Mouse (Mus musculus) spleen, embryonic (tissue): ENCODE measurements around the gene 2010111I01Rik.
"Not testable (repeated sequence)": the region's sequence is repeated elsewhere in the genome, so short reads cannot be mapped to it uniquely, and the experiment has no call there.

ENCODE experiments used
- CTCF ChIA-PET: fragments of 350-600 bp; sonication (Branson Sonifier 250); formaldehyde crosslinking; loops from one replicate; lab custom pipeline; 2022; lab: Charles Lee

The 2010111I01Rik gene

GRCm38 (mm10) chr13:63074676-63074991 is 109.9 kb downstream of the 2010111I01Rik start:
- CTCF ChIA-PET, result no interaction called here

- CTCF ChIA-PET, result no interaction called here
Observed at GRCm38 (mm10) chr13:63075331-63075855, 110.7 kb downstream of the 2010111I01Rik start.

- CTCF ChIA-PET, result no interaction called here
Observed at GRCm38 (mm10) chr13:63080191-63080590, 115.5 kb downstream of the 2010111I01Rik start.

- CTCF ChIA-PET, result no interaction called here
Observed at GRCm38 (mm10) chr13:63080823-63081222, 116.1 kb downstream of the 2010111I01Rik start.

- CTCF ChIA-PET, result no interaction called here
Observed at GRCm38 (mm10) chr13:63082555-63083136, 118.0 kb downstream of the 2010111I01Rik start.

GRCm38 (mm10) chr13:63083139-63083538 is 118.4 kb downstream of the 2010111I01Rik start:
- CTCF ChIA-PET, result not testable (repeated sequence)

- CTCF ChIA-PET, result no interaction called here
Observed at GRCm38 (mm10) chr13:63083663-63084062, 119.0 kb downstream of the 2010111I01Rik start.

- CTCF ChIA-PET, result no interaction called here
Observed at GRCm38 (mm10) chr13:63087865-63088683, 123.4 kb downstream of the 2010111I01Rik start.

- CTCF ChIA-PET, result no interaction called here
Observed at GRCm38 (mm10) chr13:63089513-63089912, 124.8 kb downstream of the 2010111I01Rik start.

- CTCF ChIA-PET, result no interaction called here
Observed at GRCm38 (mm10) chr13:63091246-63091645, 126.6 kb downstream of the 2010111I01Rik start.

- CTCF ChIA-PET, result no interaction called here
Observed at GRCm38 (mm10) chr13:63092299-63092698, 127.6 kb downstream of the 2010111I01Rik start.

GRCm38 (mm10) chr13:63092874-63093273 is 128.2 kb downstream of the 2010111I01Rik start:
- CTCF ChIA-PET, result no interaction called here

GRCm38 (mm10) chr13:63093636-63094035 is 128.9 kb downstream of the 2010111I01Rik start:
- CTCF ChIA-PET, result no interaction called here

GRCm38 (mm10) chr13:63094317-63095131 is 129.8 kb downstream of the 2010111I01Rik start:
- CTCF ChIA-PET, result interaction anchor here (0.6 kb wide), 1 partner anchor 116 kb away, joined by 3 read pairs; no protein-coding TSS in a partner anchor

GRCm38 (mm10) chr13:63096764-63097163 is 132.1 kb downstream of the 2010111I01Rik start:
- CTCF ChIA-PET, result no interaction called here

- CTCF ChIA-PET, result no interaction called here
Observed at GRCm38 (mm10) chr13:63097440-63097930, 132.8 kb downstream of the 2010111I01Rik start.

- CTCF ChIA-PET, result no interaction called here
Observed at GRCm38 (mm10) chr13:63101761-63102160, 137.1 kb downstream of the 2010111I01Rik start.

- CTCF ChIA-PET, result no interaction called here
Observed at GRCm38 (mm10) chr13:63102848-63103585, 138.3 kb downstream of the 2010111I01Rik start.

GRCm38 (mm10) chr13:63106574-63106973 is 141.9 kb downstream of the 2010111I01Rik start:
- CTCF ChIA-PET, result no interaction called here

- CTCF ChIA-PET, result no interaction called here
Observed at GRCm38 (mm10) chr13:63108601-63109000, 143.9 kb downstream of the 2010111I01Rik start.
